ENCODE assay signal across 23 mouse cellular contexts in genomic region chr4:117235822-117236221, GRCm38 (mm10). TPM values are rescaled to one million over a fixed set of nuclear protein-coding genes. Genes with fewer than 3 reads are reported as not detected.
A peak's percentile ranks its signal among the peaks of the same experiment; 100 is the strongest.
DNase-seq lines count a peak whose midpoint lies in the region; ATAC-seq and TF ChIP-seq lines count a peak whose summit lies in the region.
"Had no signal": no experiment of that assay in that cellular context is flagged by ENCODE, and none has a peak within 500 bp of the region (broad histone marks: within the 10 kb centered on the region; RNA-seq: fewer than 3 reads in every experiment).

No protein-coding gene starts in this region.

- no peak for ATAC-seq in forebrain, embryonic 14.5 days
- no peak for ATAC-seq in forebrain, embryonic 13.5 days
- no peak for ATAC-seq in hindbrain, postnatal 0 days
- no peak for ATAC-seq in hindbrain, embryonic 13.5 days (ENCODE audit: low FRiP score)
- peak; percentile 9; the same call in 1 of the 2 replicates for ATAC-seq in lung, postnatal 0 days
- ATAC-seq in limb, embryonic 15.5 days (ENCODE audit: insufficient number of reproducible peaks, low FRiP score, low TSS enrichment, low read depth), result peak; percentile 62; the same call in 1 of the 2 replicates
- ATAC-seq in midbrain, embryonic 14.5 days (ENCODE audit: low FRiP score, low TSS enrichment), result no peak
- ATAC-seq: forebrain, embryonic 15.5 days; inflammation-experienced regulatory T-cells, adult 6 months had no signal

- TF ChIP-seq CTCF in hindbrain, postnatal 0 days (IDR thresholded peaks at IDR 0.05; ENCODE audit: low read depth), result no peak
- no peak for TF ChIP-seq CTCF in lung, postnatal 0 days (IDR thresholded peaks at IDR 0.05)
- TF ChIP-seq CTCF in lung, adult 2 months (IDR thresholded peaks at IDR 0.05; ENCODE audit: insufficient read depth, low read length), result no peak

- DNase-seq in forebrain, embryonic 14.5 days (ENCODE audit: low spot score), result peak; percentile 43
- no peak for DNase-seq in hindbrain, postnatal 0 days (ENCODE audit: low spot score)
- DNase-seq in lung, postnatal 0 days (ENCODE audit: low spot score), result peak; percentile 51
- no peak for DNase-seq in lung, adult 2 months
- no peak for DNase-seq in midbrain, embryonic 14.5 days
- DNase-seq: adrenal gland, adult 8-10 months; cerebellum, adult 11-12 months; kidney, adult 9 months; layer of hippocampus, postnatal 36 days; right cerebral cortex, postnatal 14 days had no signal

- H3K27ac ChIP-seq in forebrain, embryonic 14.5 days (ENCODE audit: low read depth, low read length), result no peak overlapping the region
- H3K27ac ChIP-seq in forebrain, embryonic 13.5 days, result no peak overlapping the region
- 0 out of 2 replicates have a peak overlapping the region, but pooled peaks have one; percentile 1 for H3K27ac ChIP-seq in hindbrain, postnatal 0 days
- no peak overlapping the region for H3K27ac ChIP-seq in hindbrain, embryonic 13.5 days
- no peak overlapping the region for H3K27ac ChIP-seq in lung, postnatal 0 days (ENCODE audit: low read length)
- H3K27ac ChIP-seq in limb, embryonic 15.5 days, result peak overlapping the region; percentile 55
- H3K27ac ChIP-seq in midbrain, embryonic 14.5 days (replicated peaks; ENCODE audit: low read depth, low read length), result no peak overlapping the region
- H3K27ac ChIP-seq: forebrain, embryonic 15.5 days; hindbrain, embryonic 10.5 days; liver, embryonic 15.5 days; neural tube, embryonic 13.5 days; stomach, postnatal 0 days had no signal

- TF ChIP-seq EP300 in lung, postnatal 0 days (IDR thresholded peaks at IDR 0.05), result no peak

- H3K4me1 ChIP-seq in forebrain, embryonic 14.5 days (ENCODE audit: control insufficient read depth, insufficient read depth, low read length), result no peaks in the 10 kb centered on the region
- 0 out of 2 replicates have a peak, but pooled peaks cover 2% of the 10 kb centered on the region for H3K4me1 ChIP-seq in forebrain, embryonic 13.5 days
- 0 out of 2 replicates have a peak, but pooled peaks cover under 1% of the 10 kb centered on the region for H3K4me1 ChIP-seq in hindbrain, postnatal 0 days (ENCODE audit: insufficient read depth, low read length)
- no peaks in the 10 kb centered on the region for H3K4me1 ChIP-seq in hindbrain, embryonic 13.5 days (replicated peaks)
- no peaks in the 10 kb centered on the region for H3K4me1 ChIP-seq in lung, postnatal 0 days (ENCODE audit: insufficient read depth, low read depth, low read length)
- H3K4me1 ChIP-seq in lung, adult 2 months (ENCODE audit: control insufficient read depth, insufficient read depth, low read length), result no peaks in the 10 kb centered on the region
- peaks cover 16% of the 10 kb centered on the region for H3K4me1 ChIP-seq in limb, embryonic 15.5 days
- H3K4me1 ChIP-seq in midbrain, embryonic 14.5 days (ENCODE audit: control insufficient read depth, insufficient read depth, low read length), result no peaks in the 10 kb centered on the region
- H3K4me1 ChIP-seq: liver, embryonic 15.5 days had no signal

- H3K27me3 ChIP-seq in forebrain, embryonic 14.5 days (replicated peaks; ENCODE audit: control insufficient read depth, insufficient read depth, low read length), result no peaks in the 10 kb centered on the region
- H3K27me3 ChIP-seq in forebrain, embryonic 13.5 days, result no peaks in the 10 kb centered on the region
- no peaks in the 10 kb centered on the region for H3K27me3 ChIP-seq in hindbrain, postnatal 0 days (ENCODE audit: insufficient read depth, low read length)
- no peaks in the 10 kb centered on the region for H3K27me3 ChIP-seq in hindbrain, embryonic 13.5 days
- H3K27me3 ChIP-seq in lung, postnatal 0 days (replicated peaks; ENCODE audit: insufficient read depth, low read length), result no peaks in the 10 kb centered on the region
- no peaks in the 10 kb centered on the region for H3K27me3 ChIP-seq in limb, embryonic 15.5 days
- H3K27me3 ChIP-seq in midbrain, embryonic 14.5 days (ENCODE audit: control insufficient read depth, insufficient read depth, low read length), result no peaks in the 10 kb centered on the region
- H3K27me3 ChIP-seq: forebrain, embryonic 15.5 days; liver, embryonic 15.5 days had no signal

- no peak for TF ChIP-seq POLR2A in lung, adult 2 months (IDR thresholded peaks at IDR 0.05; ENCODE audit: borderline replicate concordance, extremely low read depth, low read depth, low read length)

- 53% methylated on average over 4 of the region's 4 CpGs for WGBS in forebrain, embryonic 14.5 days
- WGBS in forebrain, embryonic 13.5 days, result 68% methylated on average over 4 of the region's 4 CpGs
- WGBS in hindbrain, postnatal 0 days, result 37% methylated on average over 4 of the region's 4 CpGs
- 57% methylated on average over 4 of the region's 4 CpGs for WGBS in hindbrain, embryonic 13.5 days
- 25% methylated on average over 4 of the region's 4 CpGs for WGBS in lung, postnatal 0 days
- 38% methylated on average over 4 of the region's 4 CpGs for WGBS in lung, adult 2 months
- 37% methylated on average over 4 of the region's 4 CpGs for WGBS in limb, embryonic 15.5 days
- WGBS in midbrain, embryonic 14.5 days, result 68% methylated on average over 4 of the region's 4 CpGs

- no peak overlapping the region for H3K4me3 ChIP-seq in forebrain, embryonic 14.5 days (ENCODE audit: low read depth, low read length)
- no peak overlapping the region for H3K4me3 ChIP-seq in forebrain, embryonic 13.5 days
- no peak overlapping the region for H3K4me3 ChIP-seq in hindbrain, postnatal 0 days (ENCODE audit: low read length)
- no peak overlapping the region for H3K4me3 ChIP-seq in hindbrain, embryonic 13.5 days
- no peak overlapping the region for H3K4me3 ChIP-seq in lung, postnatal 0 days (ENCODE audit: low read depth, low read length)
- no peak overlapping the region for H3K4me3 ChIP-seq in lung, adult 2 months (replicated peaks; ENCODE audit: extremely low read depth, low read depth, low read length)
- no peak overlapping the region for H3K4me3 ChIP-seq in limb, embryonic 15.5 days
- no peak overlapping the region for H3K4me3 ChIP-seq in midbrain, embryonic 14.5 days (replicated peaks; ENCODE audit: low read depth, low read length)
- H3K4me3 ChIP-seq: forebrain, embryonic 15.5 days; hindbrain, embryonic 10.5 days; liver, embryonic 15.5 days; neural tube, embryonic 13.5 days had no signal

- H3K9me3 ChIP-seq in forebrain, embryonic 14.5 days (replicated peaks; ENCODE audit: control insufficient read depth, low read length), result no peaks in the 10 kb centered on the region
- H3K9me3 ChIP-seq in forebrain, embryonic 13.5 days (replicated peaks), result no peaks in the 10 kb centered on the region
- H3K9me3 ChIP-seq in hindbrain, postnatal 0 days (ENCODE audit: low read length), result no peaks in the 10 kb centered on the region
- H3K9me3 ChIP-seq in hindbrain, embryonic 13.5 days, result no peaks in the 10 kb centered on the region
- no peaks in the 10 kb centered on the region for H3K9me3 ChIP-seq in lung, postnatal 0 days (ENCODE audit: low read length)
- H3K9me3 ChIP-seq in limb, embryonic 15.5 days, result no peaks in the 10 kb centered on the region
- no peaks in the 10 kb centered on the region for H3K9me3 ChIP-seq in midbrain, embryonic 14.5 days (ENCODE audit: control insufficient read depth, low read length)
- H3K9me3 ChIP-seq: forebrain, embryonic 15.5 days; hindbrain, embryonic 10.5 days; liver, embryonic 15.5 days; neural tube, embryonic 13.5 days had no signal

- H3K4me2 ChIP-seq in forebrain, embryonic 14.5 days (ENCODE audit: low read length), result no peak overlapping the region
- H3K4me2 ChIP-seq in forebrain, embryonic 13.5 days, result no peak overlapping the region
- no peak overlapping the region for H3K4me2 ChIP-seq in hindbrain, postnatal 0 days (ENCODE audit: low read depth, low read length)
- no peak overlapping the region for H3K4me2 ChIP-seq in hindbrain, embryonic 13.5 days
- H3K4me2 ChIP-seq in lung, postnatal 0 days (replicated peaks; ENCODE audit: low read depth, low read length), result no peak overlapping the region
- no peak overlapping the region for H3K4me2 ChIP-seq in limb, embryonic 15.5 days
- H3K4me2 ChIP-seq in midbrain, embryonic 14.5 days (ENCODE audit: low read length), result no peak overlapping the region
- H3K4me2 ChIP-seq: forebrain, embryonic 15.5 days; heart, embryonic 11.5 days; liver, embryonic 15.5 days; neural tube, embryonic 13.5 days had no signal

- H3K9ac ChIP-seq in forebrain, embryonic 14.5 days (ENCODE audit: low read length), result no peak overlapping the region
- H3K9ac ChIP-seq in forebrain, embryonic 13.5 days, result no peak overlapping the region
- no peak overlapping the region for H3K9ac ChIP-seq in hindbrain, postnatal 0 days (replicated peaks; ENCODE audit: low read length)
- H3K9ac ChIP-seq in hindbrain, embryonic 13.5 days, result no peak overlapping the region
- H3K9ac ChIP-seq in lung, postnatal 0 days (replicated peaks; ENCODE audit: low read depth), result no peak overlapping the region
- H3K9ac ChIP-seq in limb, embryonic 15.5 days, result no peak overlapping the region
- H3K9ac ChIP-seq in midbrain, embryonic 14.5 days (replicated peaks; ENCODE audit: low read length), result no peak overlapping the region
- H3K9ac ChIP-seq: forebrain, embryonic 15.5 days; liver, embryonic 15.5 days; neural tube, embryonic 13.5 days had no signal

- no peaks in the 10 kb centered on the region for H3K36me3 ChIP-seq in forebrain, embryonic 14.5 days (ENCODE audit: control insufficient read depth, insufficient read depth, low read length)
- no peaks in the 10 kb centered on the region for H3K36me3 ChIP-seq in forebrain, embryonic 13.5 days (ENCODE audit: poor library complexity, severe bottlenecking)
- H3K36me3 ChIP-seq in hindbrain, postnatal 0 days (ENCODE audit: insufficient read depth, low read length), result no peaks in the 10 kb centered on the region
- no peaks in the 10 kb centered on the region for H3K36me3 ChIP-seq in hindbrain, embryonic 13.5 days
- no peaks in the 10 kb centered on the region for H3K36me3 ChIP-seq in lung, postnatal 0 days (ENCODE audit: insufficient read depth, low read length)
- no peaks in the 10 kb centered on the region for H3K36me3 ChIP-seq in limb, embryonic 15.5 days
- no peaks in the 10 kb centered on the region for H3K36me3 ChIP-seq in midbrain, embryonic 14.5 days (ENCODE audit: control insufficient read depth, insufficient read depth, low read length)
- H3K36me3 ChIP-seq: forebrain, embryonic 15.5 days; hindbrain, embryonic 10.5 days; liver, embryonic 15.5 days; neural tube, embryonic 13.5 days had no signal

RNA-seq across cellular contexts. Expression of gene Tmem53, which starts 15.9 kb away (rescaled TPM):
- 7.2 and 8.0 TPM in 2 replicates for polyA plus RNA-seq in forebrain, embryonic 14.5 days (2014; fragmentation: Nextera tagmentation; extraction: Ambion mirVana)
- polyA plus RNA-seq in forebrain, embryonic 13.5 days (2015; fragmentation: Nextera tagmentation; extraction: Ambion mirVana), result 6.7 and 6.9 TPM in 2 replicates
- 7.5 and 16.5 TPM in 2 replicates for total RNA-seq in hindbrain, postnatal 0 days (2014; rRNA removed)
- polyA plus RNA-seq in hindbrain, postnatal 0 days (2015; fragmentation: Nextera tagmentation; extraction: Ambion mirVana), result 14.0 and 14.5 TPM in 2 replicates
- 8.5 and 10.9 TPM in 2 replicates for polyA plus RNA-seq in hindbrain, embryonic 13.5 days (2015; fragmentation: Nextera tagmentation; extraction: Ambion mirVana)
- polyA plus RNA-seq in lung, postnatal 0 days (2015; fragmentation: Nextera tagmentation; extraction: Ambion mirVana), result 23.5 and 27.6 TPM in 2 replicates
- polyA plus RNA-seq in lung, adult 2 months (2012; rRNA removed), result 21.7 and 24.1 TPM in 2 replicates
- 10.0 and 12.4 TPM in 2 replicates for polyA plus RNA-seq in limb, embryonic 15.5 days (2015; fragmentation: Nextera tagmentation; extraction: Ambion mirVana)
- polyA plus RNA-seq in midbrain, embryonic 14.5 days (2014; fragmentation: Nextera tagmentation; extraction: Ambion mirVana), result 9.1 and 12.2 TPM in 2 replicates
- total RNA-seq: megakaryocyte-erythroid progenitor cell, adult 5-6 weeks had no signal

RNA-seq across cellular contexts. Expression of gene Armh1, which starts 16.1 kb away (rescaled TPM):
- 0.62 and 0.81 TPM in 2 replicates for polyA plus RNA-seq in forebrain, embryonic 14.5 days (2014; fragmentation: Nextera tagmentation; extraction: Ambion mirVana)
- 0.38 and 0.65 TPM in 2 replicates for polyA plus RNA-seq in forebrain, embryonic 13.5 days (2015; fragmentation: Nextera tagmentation; extraction: Ambion mirVana)
- total RNA-seq in hindbrain, postnatal 0 days (2014; rRNA removed), result 3.2 and 3.6 TPM in 2 replicates
- polyA plus RNA-seq in hindbrain, postnatal 0 days (2015; fragmentation: Nextera tagmentation; extraction: Ambion mirVana), result 2.6 and 3.0 TPM in 2 replicates
- polyA plus RNA-seq in hindbrain, embryonic 13.5 days (2015; fragmentation: Nextera tagmentation; extraction: Ambion mirVana), result 0.97 and 1.1 TPM in 2 replicates
- 3.8 and 5.0 TPM in 2 replicates for polyA plus RNA-seq in lung, postnatal 0 days (2015; fragmentation: Nextera tagmentation; extraction: Ambion mirVana)
- 4.2 and 5.2 TPM in 2 replicates for polyA plus RNA-seq in lung, adult 2 months (2012; rRNA removed)
- polyA plus RNA-seq in limb, embryonic 15.5 days (2015; fragmentation: Nextera tagmentation; extraction: Ambion mirVana), result 0.51 and 1.1 TPM in 2 replicates
- polyA plus RNA-seq in midbrain, embryonic 14.5 days (2014; fragmentation: Nextera tagmentation; extraction: Ambion mirVana), result 0.54 and 0.73 TPM in 2 replicates
- total RNA-seq: CH12.LX; gastrocnemius, postnatal 4 days; megakaryocyte-erythroid progenitor cell, adult 5-6 weeks had no signal
- polyA plus RNA-seq: inflammation-experienced regulatory T-cells, adult 6 months had no signal

RNA-seq across cellular contexts. Expression of gene Kif2c, which starts 53.4 kb away (rescaled TPM):
- 38.5 and 38.6 TPM in 2 replicates for polyA plus RNA-seq in forebrain, embryonic 14.5 days (2014; fragmentation: Nextera tagmentation; extraction: Ambion mirVana)
- 68.4 and 74.1 TPM in 2 replicates for polyA plus RNA-seq in forebrain, embryonic 13.5 days (2015; fragmentation: Nextera tagmentation; extraction: Ambion mirVana)
- total RNA-seq in hindbrain, postnatal 0 days (2014; rRNA removed), result 5.0 and 8.4 TPM in 2 replicates
- polyA plus RNA-seq in hindbrain, postnatal 0 days (2015; fragmentation: Nextera tagmentation; extraction: Ambion mirVana), result 6.9 and 10.1 TPM in 2 replicates
- 14.6 and 16.5 TPM in 2 replicates for polyA plus RNA-seq in hindbrain, embryonic 13.5 days (2015; fragmentation: Nextera tagmentation; extraction: Ambion mirVana)
- 2.0 and 3.0 TPM in 2 replicates for polyA plus RNA-seq in lung, postnatal 0 days (2015; fragmentation: Nextera tagmentation; extraction: Ambion mirVana)
- 0.34 and 0.86 TPM in 2 replicates for polyA plus RNA-seq in lung, adult 2 months (2012; rRNA removed)
- polyA plus RNA-seq in limb, embryonic 15.5 days (2015; fragmentation: Nextera tagmentation; extraction: Ambion mirVana), result 45.9 and 47.4 TPM in 2 replicates
- polyA plus RNA-seq in midbrain, embryonic 14.5 days (2014; fragmentation: Nextera tagmentation; extraction: Ambion mirVana), result 7.2 and 16.0 TPM in 2 replicates

Comparison
In these comparisons a context has a peak if more than half of its experiments do, and no peak if none do; other contexts are left out.
1. DNase-seq: peak in forebrain, embryonic 14.5 days (single experiment) and lung, postnatal 0 days (single experiment); none in hindbrain, postnatal 0 days (single experiment), lung, adult 2 months (single experiment) and midbrain, embryonic 14.5 days (single experiment).
2. H3K27ac ChIP-seq: peak in hindbrain, postnatal 0 days (single experiment) and limb, embryonic 15.5 days (single experiment); none in forebrain, embryonic 14.5 days (single experiment), forebrain, embryonic 13.5 days (single experiment), hindbrain, embryonic 13.5 days (single experiment), lung, postnatal 0 days (single experiment) and midbrain, embryonic 14.5 days (single experiment).
3. ATAC-seq: peak in lung, postnatal 0 days (single experiment) and limb, embryonic 15.5 days (single experiment); none in forebrain, embryonic 14.5 days (single experiment), forebrain, embryonic 13.5 days (single experiment), hindbrain, postnatal 0 days (single experiment), hindbrain, embryonic 13.5 days (single experiment) and midbrain, embryonic 14.5 days (single experiment).